19 mouse cellular contexts compared by ENCODE assay signal in genomic region chr5:148579156-148579555, GRCm38 (mm10). TPM values are rescaled to one million over a fixed set of nuclear protein-coding genes. Genes with fewer than 3 reads are reported as not detected.
DNase-seq lines count a peak whose midpoint lies in the region; ATAC-seq and TF ChIP-seq lines count a peak whose summit lies in the region.
"Had no signal": no experiment of that assay in that cellular context is flagged by ENCODE, and none has a peak within 500 bp of the region (broad histone marks: within the 10 kb centered on the region; RNA-seq: fewer than 3 reads in every experiment).

No protein-coding gene starts in this region.

- no peak overlapping the region for H3K4me2 ChIP-seq in hindbrain, postnatal 0 days (ENCODE audit: low read depth, low read length)
- H3K4me2 ChIP-seq in hindbrain, embryonic 12.5 days (replicated peaks): no peak overlapping the region
- no peak overlapping the region for H3K4me2 ChIP-seq in liver, postnatal 0 days (ENCODE audit: low read depth, low read length)
- no peak overlapping the region for H3K4me2 ChIP-seq in liver, embryonic 11.5 days
- H3K4me2 ChIP-seq: embryonic facial prominence, embryonic 15.5 days; heart, embryonic 13.5 days; hindbrain, embryonic 14.5 days; liver, embryonic 15.5 days had no signal

- no peak overlapping the region for H3K27ac ChIP-seq in hindbrain, postnatal 0 days
- no peak overlapping the region for H3K27ac ChIP-seq in hindbrain, embryonic 12.5 days
- H3K27ac ChIP-seq in liver, postnatal 0 days (ENCODE audit: low read depth): no peak overlapping the region
- no peak overlapping the region for H3K27ac ChIP-seq in liver, embryonic 11.5 days (ENCODE audit: low read depth, low read length)
- H3K27ac ChIP-seq: embryonic facial prominence, embryonic 15.5 days; heart, embryonic 13.5 days; hindbrain, embryonic 14.5 days; left cerebral cortex, adult 2 months; limb, embryonic 10.5 days; liver, embryonic 15.5 days had no signal

- H3K36me3 ChIP-seq in hindbrain, postnatal 0 days (ENCODE audit: insufficient read depth, low read length): no peaks in the 10 kb centered on the region
- H3K36me3 ChIP-seq in hindbrain, embryonic 12.5 days: no peaks in the 10 kb centered on the region
- H3K36me3 ChIP-seq in liver, postnatal 0 days (replicated peaks; ENCODE audit: insufficient read depth, low read length): no peaks in the 10 kb centered on the region
- no peaks in the 10 kb centered on the region for H3K36me3 ChIP-seq in liver, embryonic 11.5 days (ENCODE audit: control insufficient read depth, insufficient read depth, low read length)
- no peaks in the 10 kb centered on the region for H3K36me3 ChIP-seq in E14TG2a.4 (ENCODE audit: insufficient read depth, low read length)
- H3K36me3 ChIP-seq: embryonic facial prominence, embryonic 15.5 days; heart, embryonic 13.5 days; limb, embryonic 10.5 days; liver, embryonic 15.5 days had no signal

- DNase-seq in hindbrain, postnatal 0 days (ENCODE audit: low spot score): no peak
- no peak for DNase-seq in liver, postnatal 0 days
- DNase-seq in liver, embryonic 11.5 days (ENCODE audit: low spot score): no peak
- no peak for DNase-seq in Patski (ENCODE audit: low read depth, low spot score)
- no peak for DNase-seq in cerebellum, adult 11 months
- DNase-seq in cerebellum, postnatal 25 days: no peak
- DNase-seq: adrenal gland, adult 8-10 months; retina, postnatal 1 day; thymus, postnatal 36 days had no signal

- 98% methylated on average over 2 of the region's 2 CpGs for WGBS in hindbrain, postnatal 0 days
- 87% methylated on average over 2 of the region's 2 CpGs for WGBS in hindbrain, embryonic 12.5 days
- WGBS in liver, postnatal 0 days (ENCODE audit: insufficient replicate concordance): 83% methylated on average over 2 of the region's 2 CpGs
- 92% methylated on average over 2 of the region's 2 CpGs for WGBS in liver, embryonic 11.5 days

- no peaks in the 10 kb centered on the region for H3K4me1 ChIP-seq in hindbrain, postnatal 0 days (ENCODE audit: insufficient read depth, low read length)
- H3K4me1 ChIP-seq in hindbrain, embryonic 12.5 days: peaks cover 6% of the 10 kb centered on the region; the same call in 1 of the 2 replicates
- H3K4me1 ChIP-seq in liver, postnatal 0 days (ENCODE audit: insufficient read depth): no peaks in the 10 kb centered on the region
- H3K4me1 ChIP-seq in liver, embryonic 11.5 days (replicated peaks; ENCODE audit: control insufficient read depth, insufficient read depth, low read length): no peaks in the 10 kb centered on the region; the same call in 1 of the 2 replicates
- peaks cover 55% of the 10 kb centered on the region for H3K4me1 ChIP-seq in E14TG2a.4 (replicated peaks; ENCODE audit: low read depth, low read length)
- H3K4me1 ChIP-seq: embryonic facial prominence, embryonic 15.5 days had no signal

- in situ Hi-C loops in Patski (cut with MboI; ENCODE audit: low pct_unique_long_range_greater_than_20kb): no loop called here

- TF ChIP-seq EP300 in liver, postnatal 0 days (IDR thresholded peaks at IDR 0.05; ENCODE audit: low read depth): no peak

- TF ChIP-seq CTCF in hindbrain, postnatal 0 days (IDR thresholded peaks at IDR 0.05; ENCODE audit: low read depth): peak; percentile 34
- TF ChIP-seq CTCF in liver, postnatal 0 days (IDR thresholded peaks at IDR 0.05; ENCODE audit: low read depth): peak; percentile 36
- TF ChIP-seq CTCF in E14TG2a.4 (conservative IDR thresholded peaks at IDR 0.05; ENCODE audit: low read length) (peak; percentile 72), Patski (IDR thresholded peaks at IDR 0.05) (peak; percentile 41)

- no peak overlapping the region for H3K9ac ChIP-seq in hindbrain, postnatal 0 days (replicated peaks; ENCODE audit: low read length)
- no peak overlapping the region for H3K9ac ChIP-seq in hindbrain, embryonic 12.5 days
- H3K9ac ChIP-seq in liver, postnatal 0 days (replicated peaks): no peak overlapping the region
- no peak overlapping the region for H3K9ac ChIP-seq in liver, embryonic 11.5 days (ENCODE audit: low read depth, low read length)
- H3K9ac ChIP-seq: embryonic facial prominence, embryonic 15.5 days; heart, embryonic 13.5 days; hindbrain, embryonic 14.5 days; liver, embryonic 15.5 days had no signal

- POLR2A ChIA-PET in Patski (lab: Charles Lee): no interaction called here

- ATAC-seq in hindbrain, postnatal 0 days: no peak
- no peak for ATAC-seq in hindbrain, embryonic 12.5 days (ENCODE audit: low FRiP score)
- ATAC-seq in liver, postnatal 0 days: no peak
- ATAC-seq in liver, embryonic 11.5 days (replicated peaks; ENCODE audit: low FRiP score): no peak
- no peak for ATAC-seq in Patski
- ATAC-seq: intestine, embryonic 16.5 days; midbrain, embryonic 16.5 days had no signal

- no peaks in the 10 kb centered on the region for H3K9me3 ChIP-seq in hindbrain, postnatal 0 days (ENCODE audit: low read length)
- 0 out of 2 replicates have a peak, but pooled peaks cover 6% of the 10 kb centered on the region for H3K9me3 ChIP-seq in hindbrain, embryonic 12.5 days (replicated peaks)
- H3K9me3 ChIP-seq in liver, postnatal 0 days (ENCODE audit: low read length): no peaks in the 10 kb centered on the region
- H3K9me3 ChIP-seq in liver, embryonic 11.5 days (ENCODE audit: control insufficient read depth, low read length): no peaks in the 10 kb centered on the region
- H3K9me3 ChIP-seq in E14TG2a.4 (ENCODE audit: low read length): peaks cover 10% of the 10 kb centered on the region
- H3K9me3 ChIP-seq: embryonic facial prominence, embryonic 15.5 days; limb, embryonic 10.5 days; liver, embryonic 15.5 days had no signal

- H3K4me3 ChIP-seq in hindbrain, postnatal 0 days (ENCODE audit: low read length): no peak overlapping the region
- H3K4me3 ChIP-seq in hindbrain, embryonic 12.5 days: no peak overlapping the region
- no peak overlapping the region for H3K4me3 ChIP-seq in liver, postnatal 0 days (ENCODE audit: low read depth, low read length)
- H3K4me3 ChIP-seq in liver, embryonic 11.5 days (ENCODE audit: low read depth, low read length): no peak overlapping the region
- H3K4me3 ChIP-seq in E14TG2a.4 (replicated peaks; ENCODE audit: low read length): no peak overlapping the region
- H3K4me3 ChIP-seq: embryonic facial prominence, embryonic 15.5 days; heart, embryonic 13.5 days; left cerebral cortex, adult 2 months; limb, embryonic 10.5 days; liver, embryonic 15.5 days had no signal

- no peaks in the 10 kb centered on the region for H3K27me3 ChIP-seq in hindbrain, postnatal 0 days (ENCODE audit: insufficient read depth, low read length)
- no peaks in the 10 kb centered on the region for H3K27me3 ChIP-seq in hindbrain, embryonic 12.5 days
- no peaks in the 10 kb centered on the region for H3K27me3 ChIP-seq in liver, postnatal 0 days (ENCODE audit: insufficient read depth, low read length)
- H3K27me3 ChIP-seq in liver, embryonic 11.5 days (replicated peaks; ENCODE audit: control insufficient read depth, insufficient read depth, low read length): no peaks in the 10 kb centered on the region
- H3K27me3 ChIP-seq in E14TG2a.4 (ENCODE audit: insufficient read depth, low read length): no peaks in the 10 kb centered on the region
- H3K27me3 ChIP-seq in Patski: no peaks in the 10 kb centered on the region
- H3K27me3 ChIP-seq: embryonic facial prominence, embryonic 15.5 days; heart, embryonic 13.5 days; liver, embryonic 15.5 days had no signal

- CTCF ChIA-PET in Patski (lab: Charles Lee): no interaction called here

RNA-seq across cellular contexts. Expression of gene Ubl3, which starts 26.6 kb away (rescaled TPM):
- total RNA-seq in hindbrain, postnatal 0 days (2014; rRNA removed): 155 and 157 TPM in 2 replicates
- polyA plus RNA-seq in hindbrain, postnatal 0 days (2015; fragmentation: Nextera tagmentation; extraction: Ambion mirVana): 108 and 115 TPM in 2 replicates
- 93.4 and 107 TPM in 2 replicates for polyA plus RNA-seq in hindbrain, embryonic 12.5 days (2016; fragmentation: Nextera tagmentation; extraction: Ambion mirVana)
- polyA plus RNA-seq in liver, postnatal 0 days (2015; fragmentation: Nextera tagmentation; extraction: Ambion mirVana): 37.0 and 39.4 TPM in 2 replicates
- 40.1 and 43.1 TPM in 2 replicates for polyA plus RNA-seq in liver, embryonic 11.5 days (2014; fragmentation: Nextera tagmentation; extraction: Ambion mirVana)
- 131 TPM for polyA plus RNA-seq in Patski (2021)
